Mouse (Mus musculus) G1E (cell line): ENCODE measurements around the gene Fancl. TPM values are rescaled to one million over a fixed set of nuclear protein-coding genes. Genes with fewer than 3 reads are reported as not detected.

Source experiments
- ATAC-seq: 2 replicates; pipeline ENCODE4 v1.8.0; 2016; ENCODE audit warnings: mild to moderate bottlenecking; ENCODE audit not compliant: insufficient number of reproducible peaks, poor library complexity, low FRiP score, severe bottlenecking; ENCODE audit errors: extremely low read depth
- DNase-seq: peaks from one replicate; pipeline ENCODE4 v3.0.0; 2012; ENCODE audit warnings: low spot score
- H3K27me3 ChIP-seq: 2 replicates; pipeline ENCODE4 v1.6.1; 2012; ENCODE audit warnings: mild to moderate bottlenecking, low read length, inconsistent platforms; ENCODE audit not compliant: insufficient read depth
- H3K36me3 ChIP-seq: replicated peaks from 2 replicates; pipeline ENCODE3; 2012; ENCODE audit warnings: mild to moderate bottlenecking, inconsistent platforms
- H3K4me1 ChIP-seq: 2 replicates; pipeline ENCODE4 v1.6.1; 2012; ENCODE audit warnings: low read depth, low read length, inconsistent platforms, mixed read lengths; ENCODE audit not compliant: insufficient read depth
- H3K4me3 ChIP-seq: 2 replicates; pipeline ENCODE4 v1.5.1; 2012; ENCODE audit warnings: low read depth, mild to moderate bottlenecking, inconsistent platforms, low read length, moderate library complexity, mixed read lengths
- H3K9me3 ChIP-seq: replicated peaks from 2 replicates; pipeline ENCODE4 v1.6.1; 2012; ENCODE audit warnings: inconsistent platforms
- CTCF ChIP-seq: IDR thresholded peaks from 2 replicates; pipeline ENCODE4 v1.5.1; 2012; ENCODE audit warnings: low read depth, low read length, inconsistent platforms, mixed read lengths
- GATA1 ChIP-seq: IDR thresholded peaks from 2 replicates; pipeline ENCODE4 v1.6.1; 2012; ENCODE audit warnings: borderline replicate concordance, low read length, inconsistent platforms, mixed read lengths
- GATA2 ChIP-seq: IDR thresholded peaks from 2 replicates; pipeline ENCODE4 v1.6.1; 2012; ENCODE audit warnings: low read depth, low read length, inconsistent platforms, borderline replicate concordance
- POLR2AphosphoS5 ChIP-seq: IDR thresholded peaks from 2 replicates; pipeline ENCODE4 v1.6.1; 2012; ENCODE audit warnings: low read depth, low read length, inconsistent platforms; ENCODE audit not compliant: insufficient replicate concordance
- TAL1 ChIP-seq: conservative IDR thresholded peaks from 2 replicates; pipeline ENCODE4 v1.6.1; 2012; ENCODE audit warnings: low read depth, low read length, inconsistent platforms, mixed read lengths
- polyA plus RNA-seq: library from polyadenylated mRNA; stranded (reverse); fragments of >175 nt; gene quantifications from 2 replicates; pipeline ENCODE4 v1.2.3, GENCODE M21; 2012
- total RNA-seq, 2 experiments: library from RNA; stranded (forward) in 1 of 2; stranded (reverse) in 1 of 2; fragments of 200-1000 nt in 1 of 2; fragments of >200 nt in 1 of 2; fragmentation: Nextera tagmentation in 1 of 2; gene quantifications; 2 replicates each; pipeline ENCODE4 v1.2.3; 2014 to 2017

Gene Fancl
- total and polyA plus RNA-seq, 3 experiments, result 1.0 to 79.2 (median 43.8) TPM

DNA sequence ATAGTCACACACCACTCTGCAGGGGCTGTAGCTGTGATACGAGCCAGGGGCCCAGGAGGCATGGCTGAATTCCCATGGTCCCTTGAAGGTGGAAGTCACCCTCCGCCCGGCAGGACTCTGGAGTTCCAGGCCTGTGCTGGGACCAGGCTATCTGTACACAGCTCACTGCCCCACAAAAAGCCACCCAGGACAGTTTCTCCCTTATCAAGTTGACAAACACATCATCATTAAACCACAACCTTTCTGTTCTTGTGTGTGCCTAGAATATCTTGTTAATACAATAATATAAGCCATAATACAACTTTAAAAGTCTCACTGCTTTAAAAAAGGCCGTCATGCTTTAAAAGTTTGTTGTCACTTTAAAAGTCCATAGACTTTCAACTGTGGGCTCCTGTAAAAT lies 68.1 kb downstream of the Fancl start:
- no peak for TF ChIP-seq POLR2AphosphoS5
- TF ChIP-seq CTCF, result no peak
- TF ChIP-seq GATA2, result no peak
- TF ChIP-seq TAL1, result 0 out of 2 replicates have a peak, but pooled peaks have one; percentile 23
- TF ChIP-seq GATA1, result no peak
- H3K27me3 ChIP-seq, result no peaks in the 10 kb centered on the region

DNA sequence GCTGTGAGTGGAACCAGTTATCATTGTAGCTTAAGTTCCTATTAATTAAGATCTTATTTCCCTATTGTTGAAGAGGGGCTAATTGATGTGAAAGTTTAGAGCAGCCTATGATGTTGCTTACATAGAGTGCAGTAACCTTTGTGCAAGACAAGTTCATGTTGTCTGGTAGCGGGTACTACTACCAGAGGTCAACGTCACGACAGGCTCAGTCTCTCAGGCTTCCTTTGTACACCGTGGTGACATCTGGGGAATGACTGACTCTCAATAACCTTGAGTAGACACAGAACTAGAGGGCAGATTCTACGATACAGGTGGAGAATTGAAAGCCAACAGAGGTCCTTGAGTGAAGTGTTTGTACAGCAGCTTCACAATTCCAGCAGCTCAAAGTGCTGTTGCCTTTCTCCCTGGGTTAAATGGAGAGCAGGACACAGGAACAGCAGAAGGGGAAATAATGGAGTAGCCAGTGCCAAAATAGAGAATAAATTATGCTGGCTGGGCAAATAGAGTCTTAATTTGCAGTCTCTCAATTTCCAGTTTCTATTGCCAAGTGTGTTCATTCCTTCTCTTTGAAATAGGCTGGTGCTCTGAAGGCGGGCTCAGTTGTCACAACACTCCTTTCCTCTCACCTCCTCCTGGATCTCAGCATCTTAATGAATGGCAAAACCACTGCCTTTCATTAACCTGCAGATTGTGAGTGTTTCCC lies 91.3 kb downstream of the Fancl start:
- DNase-seq, result no peak
- H3K36me3 ChIP-seq, result peaks cover 67% of the 10 kb centered on the region
- TF ChIP-seq CTCF (no peak), GATA1 (no peak), GATA2 (no peak), TAL1 (no peak), POLR2AphosphoS5 (no peak)

More for the DNA sequence above, 68.1 kb downstream of the Fancl start:
- peak; percentile 45 for ATAC-seq
- H3K9me3 ChIP-seq, result no peaks in the 10 kb centered on the region
- DNase-seq, result no peak
- H3K36me3 ChIP-seq, result peaks cover 29% of the 10 kb centered on the region
- H3K4me3 ChIP-seq, result peak overlapping the region; percentile 48; the same call in 1 of the 2 replicates
- peaks cover 45% of the 10 kb centered on the region for H3K4me1 ChIP-seq

DNA sequence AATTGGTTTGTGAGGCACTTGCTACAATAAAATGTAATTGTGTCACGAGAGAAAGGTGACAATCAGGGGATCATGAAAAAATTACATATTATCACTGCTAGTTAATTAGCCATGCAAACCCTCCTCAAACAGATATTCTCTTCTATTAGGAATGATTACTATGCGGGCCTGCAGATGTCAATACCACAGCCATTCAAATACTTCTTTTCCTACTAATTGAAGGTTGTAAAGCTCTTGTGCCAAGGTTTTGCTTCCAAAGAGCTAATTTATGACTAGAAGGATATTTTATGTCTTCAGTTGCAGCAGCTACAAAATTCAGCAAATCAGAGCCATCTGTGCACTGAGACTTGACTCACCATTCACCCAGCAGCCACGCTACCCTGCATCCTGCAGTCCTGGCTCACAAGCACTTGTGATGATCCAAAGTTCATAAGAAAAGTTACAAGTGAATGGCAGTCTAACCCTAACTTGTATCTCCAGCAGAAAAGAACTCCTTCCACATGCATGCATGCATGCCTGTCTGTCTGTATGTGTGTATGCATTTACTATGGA lies 95.8 kb downstream of the Fancl start:
- H3K4me1 ChIP-seq, result no peaks in the 10 kb centered on the region
- TF ChIP-seq GATA1 (no peak), GATA2 (no peak), POLR2AphosphoS5 (no peak), CTCF (no peak), TAL1 (no peak)
- no peak overlapping the region for H3K4me3 ChIP-seq
- H3K36me3 ChIP-seq, result peaks cover 54% of the 10 kb centered on the region
- DNase-seq, result no peak
- no peaks in the 10 kb centered on the region for H3K9me3 ChIP-seq
- ATAC-seq, result no peak
- no peaks in the 10 kb centered on the region for H3K27me3 ChIP-seq

More for the DNA sequence above, 91.3 kb downstream of the Fancl start:
- H3K4me1 ChIP-seq, result no peaks in the 10 kb centered on the region
- no peaks in the 10 kb centered on the region for H3K9me3 ChIP-seq
- H3K4me3 ChIP-seq, result no peak overlapping the region
- H3K27me3 ChIP-seq, result no peaks in the 10 kb centered on the region
- no peak for ATAC-seq

DNA sequence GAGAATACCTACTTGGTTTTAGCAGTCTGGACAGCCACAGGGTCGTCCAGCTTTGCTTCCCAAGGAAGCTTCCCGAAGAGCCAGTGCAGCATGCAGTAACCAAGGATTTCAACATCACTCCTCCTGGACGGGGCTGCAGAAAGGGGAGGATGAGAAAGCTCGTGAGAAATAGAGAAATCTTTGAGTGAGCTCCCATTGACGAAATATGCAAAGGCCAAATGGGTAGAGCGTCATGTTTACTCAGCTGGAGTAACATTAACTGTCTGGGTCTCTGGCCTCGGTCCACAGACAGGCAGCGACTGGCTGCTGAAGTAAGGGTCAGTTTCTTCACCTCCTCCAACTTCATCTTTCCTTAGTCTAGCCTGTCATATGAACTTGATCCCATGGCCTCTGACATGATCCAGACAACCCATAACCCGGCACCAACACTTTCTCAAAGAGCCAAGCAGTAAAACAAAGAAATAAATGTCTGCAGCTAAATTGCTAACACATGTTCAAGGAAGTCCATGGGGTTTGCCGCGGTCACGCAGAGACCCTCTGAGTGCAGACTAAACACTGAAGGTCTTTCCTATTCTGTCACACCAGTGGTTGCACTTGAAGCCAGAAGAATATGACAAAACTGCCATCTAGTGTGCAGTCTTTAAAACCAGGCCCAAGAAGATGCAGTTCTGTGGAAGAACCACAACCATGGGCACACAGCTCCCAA lies 104.0 kb downstream of the Fancl start:
- H3K4me1 ChIP-seq, result no peaks in the 10 kb centered on the region
- no peak; the same call in 1 of the 2 replicates for ATAC-seq
- TF ChIP-seq POLR2AphosphoS5, result no peak
- no peak for TF ChIP-seq GATA1
- TF ChIP-seq GATA2, result no peak
- TF ChIP-seq CTCF, result no peak
- TF ChIP-seq TAL1, result no peak
- H3K27me3 ChIP-seq, result no peaks in the 10 kb centered on the region
- DNase-seq, result no peak
- H3K36me3 ChIP-seq, result peaks cover 48% of the 10 kb centered on the region
- H3K4me3 ChIP-seq, result no peak overlapping the region
- no peaks in the 10 kb centered on the region for H3K9me3 ChIP-seq

DNA sequence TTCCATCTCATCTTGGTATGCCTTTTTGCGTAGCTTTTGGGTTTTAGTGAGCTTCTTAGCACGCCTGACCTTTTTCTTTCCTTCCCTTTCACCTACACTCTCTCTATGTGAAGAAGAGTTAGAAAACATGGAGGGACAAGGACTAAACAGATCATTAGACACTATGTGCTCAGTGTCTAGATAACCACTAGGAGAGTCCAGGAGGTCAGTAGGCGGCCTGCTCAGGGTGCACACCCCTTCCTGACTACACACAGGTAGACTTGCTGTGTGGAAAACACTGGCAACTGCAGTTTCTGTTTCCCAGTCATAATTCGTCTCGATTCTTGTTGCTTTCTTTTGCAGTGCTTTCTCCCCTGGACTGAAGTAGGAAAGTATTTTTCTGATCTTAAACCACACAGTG lies 110.0 kb downstream of the Fancl start:
- ATAC-seq (no peak), DNase-seq (no peak)
- Histone ChIP-seq H3K27me3 (no peaks in the 10 kb centered on the region), H3K4me1 (no peaks in the 10 kb centered on the region), H3K9me3 (no peaks in the 10 kb centered on the region), H3K4me3 (no peak overlapping the region), H3K36me3 (peaks cover 20% of the 10 kb centered on the region)
- TF ChIP-seq CTCF (no peak), TAL1 (no peak), POLR2AphosphoS5 (no peak), GATA1 (no peak), GATA2 (no peak)

DNA sequence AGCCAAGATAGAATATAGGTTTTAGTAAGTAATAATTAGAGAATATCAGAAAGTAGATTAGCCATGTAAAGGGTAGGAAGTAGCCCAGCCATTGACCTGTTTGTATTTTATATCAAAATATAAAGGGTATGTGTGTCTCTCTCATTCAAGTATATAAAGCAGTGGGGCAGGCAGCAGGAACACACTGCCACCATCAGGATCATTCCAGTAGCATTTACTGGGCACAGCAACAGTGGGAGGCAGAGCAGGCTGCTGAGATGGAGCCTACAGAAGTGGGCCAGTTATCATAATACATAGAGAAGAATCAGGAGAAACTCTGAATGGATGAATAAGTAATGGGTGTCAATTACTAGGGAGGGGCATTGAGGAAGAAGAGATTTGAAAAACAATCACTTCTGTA lies 127.7 kb downstream of the Fancl start:
- DNase-seq, result no peak
- ATAC-seq, result no peak
- no peak overlapping the region for H3K4me3 ChIP-seq
- peaks cover 36% of the 10 kb centered on the region for H3K36me3 ChIP-seq
- H3K9me3 ChIP-seq, result peaks cover 9% of the 10 kb centered on the region
- no peaks in the 10 kb centered on the region for H3K4me1 ChIP-seq
- no peak for TF ChIP-seq POLR2AphosphoS5
- TF ChIP-seq GATA1, result no peak
- TF ChIP-seq TAL1, result no peak
- no peak for TF ChIP-seq GATA2
- no peak for TF ChIP-seq CTCF
- no peaks in the 10 kb centered on the region for H3K27me3 ChIP-seq
